Mouse (Mus musculus): Measurements from ENCODE around the gene Dcun1d2.

Gene Dcun1d2

GRCm38 (mm10) chr8:13206290-13206689 lies 81.6 kb downstream of the Dcun1d2 start:
- no peak for DNase-seq (ENCODE audit: low read depth)

Data from NIH3T3 (cell line).